Mouse (Mus musculus) left cerebral cortex, postnatal 36 days (tissue): ENCODE results near the gene Acads. TPM values are rescaled to one million over a fixed set of nuclear protein-coding genes. Genes with fewer than 3 reads are reported as not detected.
"Not testable (repeated sequence)": the region's sequence is repeated elsewhere in the genome, so short reads cannot be mapped to it uniquely, and the experiment has no call there.

ENCODE experiments used
- DNase-seq, 2 experiments: peaks; one replicate each; pipeline ENCODE4 v3.0.0; 2021 to 2022; ENCODE audit warnings: low spot score in 2 of 2, mixed read lengths in 1 of 2
- intact Hi-C: fragments of 180-260 bp; cut with DNase I; formaldehyde crosslinking; loops from one replicate; pipeline ENCODE4 v1.15.1; 2025
- total RNA-seq, 2 experiments: library from RNA; stranded (reverse); gene quantifications; 2 replicates each; pipeline ENCODE4 v1.2.3; 2021

Gene Acads
- total RNA-seq, 2 experiments from 2014 or later: 7.5 TPM

- DNase-seq: no peak
- intact Hi-C loops: loop anchor here (5.0 kb wide), 1 partner anchor 71 kb away; the partner anchor contains the start of gene Sppl3
Observed at GRCm38 (mm10) chr5:115083492-115083891, 35.7 kb downstream of the Acads start.

GRCm38 (mm10) chr5:115081636-115082035 is 37.5 kb downstream of the Acads start:
- no peak for DNase-seq
- intact Hi-C loops: loop anchor here (5.0 kb wide), 1 partner anchor 69 kb away; the partner anchor contains the start of gene Sppl3

GRCm38 (mm10) chr5:115076144-115076901 is 42.8 kb downstream of the Acads start:
- intact Hi-C loops: loop anchor here (2.0 kb wide), 1 partner anchor 98 kb away; no protein-coding TSS in a partner anchor
- DNase-seq: no peak

- intact Hi-C loops: no loop called here
- DNase-seq: no peak
Observed at GRCm38 (mm10) chr5:115074749-115075148, 44.4 kb downstream of the Acads start.

- intact Hi-C loops, DNase-seq: not testable (repeated sequence)
Observed at GRCm38 (mm10) chr5:115073306-115073705, 45.8 kb downstream of the Acads start.

GRCm38 (mm10) chr5:115072143-115072542 is 47.0 kb downstream of the Acads start:
- intact Hi-C loops: no loop called here
- peak; percentile 52 to 55 for DNase-seq

- no peak for DNase-seq
- intact Hi-C loops: no loop called here
Observed at GRCm38 (mm10) chr5:115071096-115071901, 47.8 kb downstream of the Acads start.

GRCm38 (mm10) chr5:115070457-115070856 is 48.7 kb downstream of the Acads start:
- intact Hi-C loops: no loop called here

GRCm38 (mm10) chr5:115069611-115070010 is 49.5 kb downstream of the Acads start:
- no peak for DNase-seq
- intact Hi-C loops: no loop called here

More at GRCm38 (mm10) chr5:115070457-115070856, 48.7 kb downstream of the Acads start:
- DNase-seq: no peak

- DNase-seq: no peak
- intact Hi-C loops: no loop called here
Observed at GRCm38 (mm10) chr5:115068671-115069421, 50.3 kb downstream of the Acads start.

GRCm38 (mm10) chr5:115066245-115066644 is 52.9 kb downstream of the Acads start:
- no peak for DNase-seq
- intact Hi-C loops: no loop called here

GRCm38 (mm10) chr5:115063391-115063790 is 55.8 kb downstream of the Acads start:
- no peak for DNase-seq
- intact Hi-C loops: no loop called here

GRCm38 (mm10) chr5:115062566-115062965 is 56.6 kb downstream of the Acads start:
- intact Hi-C loops: no loop called here

GRCm38 (mm10) chr5:115060977-115061376 is 58.2 kb downstream of the Acads start:
- intact Hi-C loops: no loop called here
- no peak for DNase-seq

More at GRCm38 (mm10) chr5:115062566-115062965, 56.6 kb downstream of the Acads start:
- DNase-seq: no peak

Other genes starting within 250 kb of the Acads start
- gene Oasl2, start 222.4 kb downstream of the Acads start, total RNA-seq: 1 to 10 TPM; 1.2 to 3.3 TPM
- gene Oasl1, start 196.1 kb downstream of the Acads start, total RNA-seq: not detected
- gene 2210016L21Rik, start 177.2 kb downstream of the Acads start, total RNA-seq: 100 to 1,000 TPM; 203 to 243 TPM
- not detected for gene Hnf1a, start 148.3 kb downstream of the Acads start, total RNA-seq
- 10 to 100 TPM; 87.1 to 96.8 TPM for gene Sppl3, start 108.2 kb downstream of the Acads start, total RNA-seq
- gene Gm10401, start 21.1 kb downstream of the Acads start, total RNA-seq: not detected
- gene Unc119b, start 15.6 kb upstream of the Acads start, total RNA-seq: 10 to 100 TPM; 25.1 to 29.1 TPM
- 10 to 100 TPM; 68.2 to 91.7 TPM for gene Mlec, start 38.8 kb upstream of the Acads start, total RNA-seq
- 100 to 1,000 TPM; 309 to 312 TPM for gene Cabp1, start 75.0 kb upstream of the Acads start, total RNA-seq
- gene Pop5, start 116.5 kb upstream of the Acads start, total RNA-seq: 100 to 1,000 TPM; 100 to 103 TPM
- 100 to 1,000 TPM; 247 to 258 TPM for gene Rnf10, start 153.6 kb upstream of the Acads start, total RNA-seq
- gene Coq5, start 160.3 kb upstream of the Acads start, total RNA-seq: 10 to 100 TPM; 38.1 to 40.1 TPM
- 100 to 1,000 TPM; 638 to 644 TPM for gene Dynll1, start 181.7 kb upstream of the Acads start, total RNA-seq
- 10 to 100 TPM; 62.5 to 70.6 TPM for gene Srsf9, start 207.8 kb upstream of the Acads start, total RNA-seq
- 10 to 100 TPM; 20.3 to 21.7 TPM for gene Gatc, start 221.8 kb upstream of the Acads start, total RNA-seq
- gene Triap1, start 221.9 kb upstream of the Acads start, total RNA-seq: 10 to 100 TPM; 24.2 to 30.0 TPM
- 100 to 1,000 TPM; 677 to 817 TPM for gene Cox6a1, start 229.6 kb upstream of the Acads start, total RNA-seq